Mouse (Mus musculus): ENCODE results near the gene Ppp2r1b. TPM values are rescaled to one million over a fixed set of nuclear protein-coding genes. Genes with fewer than 3 reads are reported as not detected.

Gene Ppp2r1b
- polyA plus RNA-seq, 1 experiment from 2014 or later, result 106 TPM

GRCm38 (mm10) chr9:50855133-50855766 lies 10.1 kb downstream of the Ppp2r1b start:
- no peak overlapping the region for H3K27ac ChIP-seq
- peaks cover 17% of the 10 kb centered on the region for H3K36me3 ChIP-seq
- no peaks in the 10 kb centered on the region for H3K27me3 ChIP-seq
- no peak overlapping the region for H3K4me2 ChIP-seq
- ATAC-seq (ENCODE audit: insufficient number of reproducible peaks, insufficient read depth, low FRiP score, low TSS enrichment, low read depth), result no peak
- H3K9ac ChIP-seq (replicated peaks), result no peak overlapping the region
- H3K9me3 ChIP-seq, result no peaks in the 10 kb centered on the region
- peaks cover 34% of the 10 kb centered on the region for H3K4me1 ChIP-seq (replicated peaks)
- no peak overlapping the region for H3K4me3 ChIP-seq (replicated peaks)
- WGBS, result 90% methylated on average over 5 of the region's 5 CpGs

GRCm38 (mm10) chr9:50855780-50856179 lies 10.7 kb downstream of the Ppp2r1b start:
- H3K27me3 ChIP-seq, result no peaks in the 10 kb centered on the region
- no peaks in the 10 kb centered on the region for H3K9me3 ChIP-seq
- H3K9ac ChIP-seq (replicated peaks), result peak overlapping the region; percentile 54; the same call in 1 of the 2 replicates
- 66% methylated on average over 5 of the region's 5 CpGs for WGBS
- H3K27ac ChIP-seq, result peak overlapping the region; percentile 93
- peaks cover 34% of the 10 kb centered on the region for H3K4me1 ChIP-seq (replicated peaks)
- ATAC-seq (ENCODE audit: insufficient number of reproducible peaks, insufficient read depth, low FRiP score, low TSS enrichment, low read depth), result no peak
- peaks cover 23% of the 10 kb centered on the region for H3K36me3 ChIP-seq
- peak overlapping the region; percentile 71 for H3K4me2 ChIP-seq
- H3K4me3 ChIP-seq (replicated peaks), result peak overlapping the region; percentile 98

- H3K27ac ChIP-seq, result peak overlapping the region; percentile 93
- under 1% methylated on average over 45 of the region's 45 CpGs for WGBS
- ATAC-seq (ENCODE audit: insufficient number of reproducible peaks, insufficient read depth, low FRiP score, low TSS enrichment, low read depth), result peak; percentile 88
Observed at GRCm38 (mm10) chr9:50856341-50857081, 11.4 kb downstream of the Ppp2r1b start.

GRCm38 (mm10) chr9:50857082-50857641 lies 12.1 kb downstream of the Ppp2r1b start:
- peak overlapping the region; percentile 93 for H3K27ac ChIP-seq
- H3K4me1 ChIP-seq (replicated peaks), result peaks cover 34% of the 10 kb centered on the region
- H3K4me2 ChIP-seq, result peak overlapping the region; percentile 71
- H3K4me3 ChIP-seq (replicated peaks), result peak overlapping the region; percentile 98
- H3K9ac ChIP-seq (replicated peaks), result peak overlapping the region; percentile 91
- H3K27me3 ChIP-seq, result no peaks in the 10 kb centered on the region
- peaks cover 36% of the 10 kb centered on the region for H3K36me3 ChIP-seq
- peak; percentile 73; the same call in 1 of the 2 replicates for ATAC-seq (ENCODE audit: insufficient number of reproducible peaks, insufficient read depth, low FRiP score, low TSS enrichment, low read depth)
- under 1% methylated on average over 43 of the region's 46 CpGs for WGBS
- no peaks in the 10 kb centered on the region for H3K9me3 ChIP-seq

More at GRCm38 (mm10) chr9:50856341-50857081, 11.4 kb downstream of the Ppp2r1b start:
- H3K4me1 ChIP-seq (replicated peaks), result peaks cover 34% of the 10 kb centered on the region
- H3K9me3 ChIP-seq, result no peaks in the 10 kb centered on the region
- peaks cover 30% of the 10 kb centered on the region for H3K36me3 ChIP-seq
- H3K4me2 ChIP-seq, result peak overlapping the region; percentile 71
- peak overlapping the region; percentile 98 for H3K4me3 ChIP-seq (replicated peaks)
- no peaks in the 10 kb centered on the region for H3K27me3 ChIP-seq
- H3K9ac ChIP-seq (replicated peaks), result peak overlapping the region; percentile 91

GRCm38 (mm10) chr9:50858681-50859080 lies 13.6 kb downstream of the Ppp2r1b start:
- ATAC-seq (ENCODE audit: insufficient number of reproducible peaks, insufficient read depth, low FRiP score, low TSS enrichment, low read depth), result no peak
- H3K27me3 ChIP-seq, result no peaks in the 10 kb centered on the region
- H3K27ac ChIP-seq, result no peak overlapping the region
- H3K36me3 ChIP-seq, result peaks cover 52% of the 10 kb centered on the region
- H3K4me1 ChIP-seq (replicated peaks), result peaks cover 23% of the 10 kb centered on the region
- H3K9ac ChIP-seq (replicated peaks), result no peak overlapping the region
- H3K4me2 ChIP-seq, result no peak overlapping the region
- no peaks in the 10 kb centered on the region for H3K9me3 ChIP-seq
- WGBS, result 94% methylated on average over 6 of the region's 6 CpGs
- no peak overlapping the region for H3K4me3 ChIP-seq (replicated peaks)

- Histone ChIP-seq H3K27ac (no peak overlapping the region), H3K4me1 (replicated peaks) (peaks cover 8% of the 10 kb centered on the region), H3K4me3 (replicated peaks) (no peak overlapping the region), H3K36me3 (peaks cover 78% of the 10 kb centered on the region), H3K27me3 (no peaks in the 10 kb centered on the region), H3K9me3 (no peaks in the 10 kb centered on the region), H3K4me2 (no peak overlapping the region), H3K9ac (replicated peaks) (no peak overlapping the region)
- WGBS, result 94% methylated on average over 18 of the region's 18 CpGs
- ATAC-seq (ENCODE audit: insufficient number of reproducible peaks, insufficient read depth, low FRiP score, low TSS enrichment, low read depth), result no peak
Observed at GRCm38 (mm10) chr9:50861119-50861839, 16.2 kb downstream of the Ppp2r1b start.

- no peak for ATAC-seq (ENCODE audit: insufficient number of reproducible peaks, insufficient read depth, low FRiP score, low TSS enrichment, low read depth)
- WGBS, result 89% methylated on average over 4 of the region's 4 CpGs
Observed at GRCm38 (mm10) chr9:50863824-50864223, 18.7 kb downstream of the Ppp2r1b start.

GRCm38 (mm10) chr9:50864877-50865276 lies 19.8 kb downstream of the Ppp2r1b start:
- H3K36me3 ChIP-seq, result peaks cover 96% of the 10 kb centered on the region
- no peak for ATAC-seq (ENCODE audit: insufficient number of reproducible peaks, insufficient read depth, low FRiP score, low TSS enrichment, low read depth)
- H3K9me3 ChIP-seq, result no peaks in the 10 kb centered on the region
- H3K4me1 ChIP-seq (replicated peaks), result no peaks in the 10 kb centered on the region
- no peak overlapping the region for H3K4me2 ChIP-seq
- H3K27ac ChIP-seq, result no peak overlapping the region
- no peak overlapping the region for H3K4me3 ChIP-seq (replicated peaks)
- no peak overlapping the region for H3K9ac ChIP-seq (replicated peaks)
- no peaks in the 10 kb centered on the region for H3K27me3 ChIP-seq
- 89% methylated on average over 5 of the region's 5 CpGs for WGBS

More at GRCm38 (mm10) chr9:50863824-50864223, 18.7 kb downstream of the Ppp2r1b start:
- Histone ChIP-seq H3K4me3 (replicated peaks) (no peak overlapping the region), H3K9ac (replicated peaks) (no peak overlapping the region), H3K9me3 (no peaks in the 10 kb centered on the region), H3K36me3 (peaks cover 100% of the 10 kb centered on the region), H3K4me1 (replicated peaks) (no peaks in the 10 kb centered on the region), H3K27me3 (no peaks in the 10 kb centered on the region), H3K27ac (no peak overlapping the region), H3K4me2 (no peak overlapping the region)

- H3K27ac ChIP-seq, result no peak overlapping the region
- peaks cover 96% of the 10 kb centered on the region for H3K36me3 ChIP-seq
- no peaks in the 10 kb centered on the region for H3K4me1 ChIP-seq (replicated peaks)
- ATAC-seq (ENCODE audit: insufficient number of reproducible peaks, insufficient read depth, low FRiP score, low TSS enrichment, low read depth), result no peak
- no peaks in the 10 kb centered on the region for H3K27me3 ChIP-seq
- H3K9me3 ChIP-seq, result no peaks in the 10 kb centered on the region
- no peak overlapping the region for H3K4me3 ChIP-seq (replicated peaks)
- H3K9ac ChIP-seq (replicated peaks), result no peak overlapping the region
- no peak overlapping the region for H3K4me2 ChIP-seq
- WGBS, result 85% methylated on average over 8 of the region's 8 CpGs
Observed at GRCm38 (mm10) chr9:50865803-50866202, 20.7 kb downstream of the Ppp2r1b start.

GRCm38 (mm10) chr9:50867015-50867414 lies 21.9 kb downstream of the Ppp2r1b start:
- Histone ChIP-seq H3K9ac (replicated peaks) (no peak overlapping the region), H3K4me2 (no peak overlapping the region), H3K4me1 (replicated peaks) (no peaks in the 10 kb centered on the region), H3K9me3 (no peaks in the 10 kb centered on the region), H3K27me3 (no peaks in the 10 kb centered on the region), H3K27ac (no peak overlapping the region), H3K36me3 (peaks cover 89% of the 10 kb centered on the region), H3K4me3 (replicated peaks) (no peak overlapping the region)
- ATAC-seq (ENCODE audit: insufficient number of reproducible peaks, insufficient read depth, low FRiP score, low TSS enrichment, low read depth), result no peak
- 91% methylated on average over 6 of the region's 6 CpGs for whole genome bisulfite sequencing

- H3K4me3 ChIP-seq (replicated peaks), result no peak overlapping the region
- no peaks in the 10 kb centered on the region for H3K4me1 ChIP-seq (replicated peaks)
- no peaks in the 10 kb centered on the region for H3K27me3 ChIP-seq
- no peak overlapping the region for H3K4me2 ChIP-seq
- H3K27ac ChIP-seq, result no peak overlapping the region
- peaks cover 88% of the 10 kb centered on the region for H3K36me3 ChIP-seq
- H3K9me3 ChIP-seq, result no peaks in the 10 kb centered on the region
- ATAC-seq (ENCODE audit: insufficient number of reproducible peaks, insufficient read depth, low FRiP score, low TSS enrichment, low read depth), result no peak
- 90% methylated on average over 2 of the region's 2 CpGs for WGBS
- H3K9ac ChIP-seq (replicated peaks), result no peak overlapping the region
Observed at GRCm38 (mm10) chr9:50868182-50868581, 23.1 kb downstream of the Ppp2r1b start.
